Mouse (Mus musculus): Measurements from ENCODE around the gene Disp2.

DNA sequence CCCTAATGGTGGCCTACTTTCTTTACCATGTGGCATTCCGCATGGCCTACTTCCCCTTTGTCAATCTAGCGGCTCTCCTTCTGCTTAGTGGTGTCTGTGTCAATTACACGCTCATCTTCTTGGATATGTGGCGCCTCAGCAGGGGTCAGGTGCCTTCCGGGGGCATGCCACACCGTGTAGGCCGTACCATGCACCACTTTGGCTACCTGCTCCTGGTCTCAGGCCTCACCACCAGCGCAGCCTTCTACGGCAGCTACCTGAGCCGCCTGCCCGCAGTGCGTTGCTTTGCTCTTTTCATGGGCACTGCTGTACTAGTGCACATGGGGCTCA lies 10.7 kb downstream of the Disp2 start:
- TF ChIP-seq CTCF (IDR thresholded peaks at IDR 0.05; ENCODE audit: low read depth) (no peak), EP300 (IDR thresholded peaks at IDR 0.05; ENCODE audit: low read depth) (no peak)
